Mouse (Mus musculus) frontal cortex, postnatal 36 days (tissue): ENCODE measurements around the gene Mrps18a.

ENCODE experiments used
- DNase-seq, 2 experiments: peaks; one replicate each; pipeline ENCODE4 v3.0.0; 2022; ENCODE audit warnings: low spot score in 2 of 2

Gene Mrps18a

DNA sequence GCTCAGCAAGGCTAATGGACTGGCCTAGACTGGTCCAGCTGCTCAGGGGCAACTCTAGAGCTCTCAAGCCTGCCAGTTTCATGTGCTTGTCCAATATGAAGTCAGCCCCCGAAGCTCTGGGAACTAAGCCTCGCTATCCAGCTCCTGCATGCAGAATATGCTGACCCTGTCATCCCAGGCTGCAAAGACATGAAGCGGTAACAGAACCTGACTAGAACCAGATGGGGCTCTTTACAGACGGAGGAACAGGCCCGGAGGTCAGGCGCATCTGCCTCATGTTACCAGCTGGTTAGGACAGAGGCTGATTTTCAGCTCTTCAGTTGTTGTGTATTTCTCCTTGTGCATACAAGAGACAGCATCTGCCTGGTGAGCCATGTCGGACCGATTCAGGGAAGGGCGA is 8.9 kb upstream of the Mrps18a start:
- DNase-seq, result no peak

DNA sequence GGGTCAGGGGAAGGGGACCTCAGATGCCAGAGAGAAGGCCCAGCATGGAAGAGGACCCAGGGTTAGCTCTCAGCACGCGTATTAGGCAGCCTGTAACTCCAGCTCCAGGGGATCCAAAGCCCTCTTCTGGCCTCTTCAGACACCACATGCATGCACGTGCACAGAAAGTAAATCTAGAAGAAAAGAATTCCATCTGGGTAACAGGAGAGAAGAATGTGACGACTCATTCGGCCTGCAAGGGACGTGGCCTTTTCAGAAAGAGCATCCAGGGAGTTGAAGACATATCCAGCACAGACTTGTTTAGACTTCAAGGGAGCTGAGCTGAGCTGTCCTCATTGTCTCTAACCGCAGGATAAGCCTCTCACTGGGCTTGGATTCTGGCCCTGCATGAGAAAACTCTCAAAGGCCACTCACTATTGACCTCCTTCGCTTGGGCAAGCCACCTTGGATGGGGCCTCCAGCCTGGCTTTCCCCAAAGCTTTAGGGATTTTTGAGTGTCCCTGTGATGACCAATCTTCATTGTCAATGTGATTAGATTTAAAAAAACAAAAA is 8.1 kb upstream of the Mrps18a start:
- DNase-seq, result no peak

DNA sequence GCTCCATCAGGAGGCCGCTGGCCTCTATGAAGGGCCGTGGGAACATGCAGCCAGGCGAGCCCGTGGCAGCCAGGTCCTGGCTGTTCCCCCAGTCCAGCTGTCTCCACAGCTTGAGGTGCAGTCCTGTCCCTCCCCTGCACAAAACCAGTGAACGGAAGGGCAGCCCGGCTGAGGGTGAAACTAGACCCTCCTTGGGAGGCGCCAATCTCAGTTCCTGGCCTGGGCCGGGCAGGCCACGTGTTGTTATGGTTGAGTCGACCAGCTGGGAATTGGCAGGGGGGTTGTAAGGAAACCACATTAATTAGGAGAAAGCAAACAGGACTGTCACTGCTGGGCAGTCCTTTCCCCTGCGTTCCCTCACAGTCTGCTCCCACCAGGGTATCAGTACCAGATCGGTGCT is 6.3 kb upstream of the Mrps18a start:
- no peak for DNase-seq

DNA sequence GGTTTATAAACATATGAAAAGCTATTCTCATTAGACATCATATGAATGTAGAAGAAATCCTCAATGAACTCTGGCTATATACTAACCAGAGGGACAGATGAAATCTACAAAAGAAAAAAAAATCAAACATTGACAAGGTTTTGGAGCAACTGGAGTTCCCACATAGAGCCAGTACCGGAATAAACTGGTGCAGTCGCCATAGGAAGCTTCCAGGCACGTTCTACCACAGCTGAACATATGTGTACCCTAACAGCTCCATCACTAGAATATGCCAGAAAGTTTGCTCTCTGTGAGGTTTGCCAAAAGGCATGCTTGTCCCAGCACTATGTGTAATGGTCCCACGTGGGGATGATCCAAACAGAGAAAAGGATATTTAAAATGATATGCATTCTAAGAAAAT is 2.5 kb upstream of the Mrps18a start:
- DNase-seq, result no peak

DNA sequence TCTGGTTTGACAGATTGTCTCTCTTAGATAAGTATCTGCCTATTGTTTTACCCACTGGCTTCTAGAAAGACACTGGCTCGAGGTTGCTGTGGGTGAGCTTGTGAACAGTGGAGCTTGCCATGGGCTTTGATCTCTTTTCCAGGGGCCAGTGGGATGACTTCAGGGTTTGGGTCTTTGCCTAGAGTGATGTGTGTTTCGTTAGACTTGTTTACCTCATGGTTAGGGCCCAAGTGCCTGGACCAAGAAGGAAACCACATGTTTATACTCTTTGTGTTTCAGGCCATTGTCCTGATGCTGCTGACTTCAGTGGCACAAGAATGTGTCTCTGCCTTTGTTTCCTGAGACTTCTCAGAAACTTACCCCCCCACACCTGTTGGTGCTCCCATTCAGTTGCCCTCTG is 4.7 kb downstream of the Mrps18a start:
- DNase-seq, result no peak

DNA sequence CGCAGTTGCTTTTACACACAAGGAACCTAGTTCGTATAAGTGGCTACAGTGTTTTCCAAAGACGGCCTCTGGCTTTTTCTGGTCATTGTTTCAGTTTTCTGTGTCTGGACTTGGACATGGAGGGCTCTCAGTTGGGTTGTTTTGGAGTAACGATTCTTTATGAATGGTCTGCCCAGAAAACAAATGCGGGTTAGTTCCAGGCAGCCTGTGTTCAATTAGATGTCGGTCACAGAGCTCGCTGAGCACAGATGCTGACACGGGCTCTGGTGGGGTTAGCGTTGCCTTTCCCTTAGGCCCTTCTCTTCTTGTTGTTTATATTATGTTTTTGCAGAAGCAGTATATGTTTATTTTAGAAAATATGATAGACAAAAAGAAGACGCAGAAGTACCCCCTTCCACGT is 5.4 kb downstream of the Mrps18a start:
- DNase-seq, result no peak

DNA sequence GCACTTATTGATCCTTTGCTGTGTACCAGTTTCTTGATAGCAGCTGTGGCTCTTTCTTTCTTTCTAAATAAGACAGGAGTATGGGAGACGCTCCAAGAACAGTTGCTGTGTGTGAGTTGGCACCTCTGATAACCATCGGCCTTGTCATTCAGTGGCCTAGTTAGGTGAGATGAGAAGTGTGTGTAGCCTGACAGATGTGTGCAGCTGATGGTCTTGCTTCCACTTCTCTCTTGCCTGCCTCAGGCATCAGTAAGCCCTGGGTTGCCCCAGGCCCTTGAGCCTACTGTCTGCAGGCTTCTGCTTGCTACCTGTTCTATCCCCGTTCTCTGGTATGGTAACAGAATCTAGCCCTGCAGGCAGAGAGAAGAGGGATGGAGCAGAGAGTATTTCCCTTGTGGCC is 6.1 kb downstream of the Mrps18a start:
- DNase-seq, result no peak

DNA sequence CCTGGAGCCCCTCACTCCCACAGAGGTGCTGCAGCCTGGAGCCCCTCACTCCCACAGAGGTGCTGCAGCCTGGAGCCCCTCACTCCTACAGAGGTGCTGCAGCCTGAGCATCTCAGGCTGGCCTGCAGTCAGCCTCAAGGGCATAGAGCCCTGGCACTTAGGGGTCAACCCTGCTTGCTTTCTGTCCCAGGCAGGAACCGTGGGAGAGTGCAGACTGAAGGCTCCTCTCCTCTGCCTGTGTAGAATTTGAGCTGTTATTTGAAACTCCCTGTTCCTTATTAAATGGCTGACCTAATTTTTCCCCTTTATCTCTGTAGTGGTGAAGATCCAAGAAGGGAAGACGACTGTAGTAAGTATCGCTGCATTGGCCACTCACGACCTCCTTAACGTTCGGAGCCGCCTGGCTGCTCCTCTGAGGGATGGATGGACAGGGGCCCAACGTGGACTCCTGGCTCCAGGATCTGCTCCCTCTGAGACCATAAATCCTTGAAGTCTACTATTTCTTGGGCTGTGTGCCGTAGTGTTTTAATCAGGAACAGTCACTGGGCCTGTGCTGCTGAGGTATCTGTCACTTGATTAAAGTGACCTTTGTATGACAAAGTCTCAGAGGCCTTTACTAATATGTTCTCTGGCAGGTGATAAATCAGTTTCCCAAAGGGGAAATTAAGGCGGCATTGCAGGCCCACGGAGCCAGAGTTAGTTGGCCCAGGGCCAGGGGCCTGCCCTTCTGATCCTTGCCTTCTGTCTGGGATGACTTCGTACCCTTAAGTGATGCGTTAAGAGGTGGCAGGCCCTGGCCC is 7.0 kb downstream of the Mrps18a start:
- DNase-seq, result no peak

DNA sequence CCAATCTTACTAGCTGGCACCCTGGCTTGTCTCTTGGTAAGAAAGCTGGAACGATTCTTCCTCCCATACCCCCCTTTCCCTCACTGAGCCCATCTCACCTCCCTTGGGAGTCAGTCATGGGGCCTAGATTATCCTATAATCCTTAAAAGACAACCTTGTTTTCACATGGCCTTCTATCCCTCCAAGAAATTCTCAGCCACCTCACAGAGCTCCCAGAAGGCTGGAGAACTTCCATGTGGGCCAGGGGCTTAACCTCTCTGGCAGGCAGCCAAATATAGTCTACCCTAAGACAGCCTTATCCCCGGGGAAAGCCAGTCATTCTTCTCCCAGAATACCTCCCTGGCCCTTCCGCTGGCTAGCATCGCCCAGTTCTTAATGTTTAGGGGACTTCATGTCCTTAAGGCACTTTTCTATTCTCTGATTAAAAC is 7.7 kb downstream of the Mrps18a start:
- DNase-seq, result no peak

DNA sequence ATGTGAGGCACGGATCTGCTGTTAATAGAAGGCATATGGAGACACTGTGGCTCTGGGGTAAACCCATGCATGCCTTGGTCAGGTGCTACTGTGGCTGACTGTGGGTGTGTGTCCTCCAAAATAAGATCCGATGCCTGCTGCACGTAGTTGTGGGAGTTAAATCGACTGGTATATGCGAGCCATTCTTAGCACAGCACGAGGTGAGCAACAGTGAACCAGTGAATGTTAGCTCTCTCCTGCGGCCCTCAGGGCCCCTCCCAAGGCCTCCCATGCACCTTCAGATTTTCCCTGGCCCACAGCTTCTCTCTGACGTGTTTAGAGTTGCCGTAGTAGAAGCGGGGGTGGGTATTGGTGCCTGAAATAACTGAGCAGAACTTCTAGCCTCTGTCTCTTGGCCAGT is 8.9 kb downstream of the Mrps18a start:
- peak; percentile 21 to 67 for DNase-seq

DNA sequence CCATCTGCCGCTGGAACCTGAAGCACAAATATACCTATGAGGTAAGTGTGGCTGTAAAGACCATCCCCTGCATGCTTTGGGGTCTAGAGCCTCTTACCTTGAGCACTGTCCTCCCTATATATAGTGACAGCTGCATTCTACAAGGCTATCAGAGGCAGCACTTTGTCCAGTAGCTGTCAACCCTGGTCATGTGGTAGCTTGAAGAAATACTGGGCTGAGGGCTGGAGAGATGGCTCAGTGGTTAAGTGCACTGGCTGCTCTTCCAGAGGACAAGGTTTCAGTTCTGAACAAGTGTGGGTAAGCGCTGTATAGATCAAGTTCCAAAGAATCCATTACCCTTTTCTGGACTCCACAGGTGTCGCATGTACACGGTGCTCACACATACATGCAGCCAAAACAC is 12.0 kb downstream of the Mrps18a start:
- DNase-seq, result no peak

DNA sequence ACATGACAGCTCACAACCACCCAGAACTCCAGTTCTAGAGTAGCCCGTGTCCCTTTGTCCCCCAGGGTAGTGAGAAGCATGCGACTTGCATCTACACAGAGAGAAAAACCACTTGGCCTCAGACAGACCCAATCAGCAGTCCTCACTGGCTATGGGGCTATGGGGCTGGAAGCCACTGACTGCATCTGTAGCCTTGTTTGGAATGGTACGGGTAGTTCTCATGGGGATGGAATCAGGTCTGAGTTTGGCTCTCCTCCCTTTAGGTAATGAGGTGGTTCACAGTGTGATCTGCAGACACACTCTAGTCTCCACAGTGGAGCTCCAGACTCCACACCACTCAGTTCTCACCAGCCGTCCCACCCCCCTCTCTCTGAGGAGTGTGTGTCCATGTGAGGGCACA is 12.5 kb downstream of the Mrps18a start:
- DNase-seq, result no peak

DNA sequence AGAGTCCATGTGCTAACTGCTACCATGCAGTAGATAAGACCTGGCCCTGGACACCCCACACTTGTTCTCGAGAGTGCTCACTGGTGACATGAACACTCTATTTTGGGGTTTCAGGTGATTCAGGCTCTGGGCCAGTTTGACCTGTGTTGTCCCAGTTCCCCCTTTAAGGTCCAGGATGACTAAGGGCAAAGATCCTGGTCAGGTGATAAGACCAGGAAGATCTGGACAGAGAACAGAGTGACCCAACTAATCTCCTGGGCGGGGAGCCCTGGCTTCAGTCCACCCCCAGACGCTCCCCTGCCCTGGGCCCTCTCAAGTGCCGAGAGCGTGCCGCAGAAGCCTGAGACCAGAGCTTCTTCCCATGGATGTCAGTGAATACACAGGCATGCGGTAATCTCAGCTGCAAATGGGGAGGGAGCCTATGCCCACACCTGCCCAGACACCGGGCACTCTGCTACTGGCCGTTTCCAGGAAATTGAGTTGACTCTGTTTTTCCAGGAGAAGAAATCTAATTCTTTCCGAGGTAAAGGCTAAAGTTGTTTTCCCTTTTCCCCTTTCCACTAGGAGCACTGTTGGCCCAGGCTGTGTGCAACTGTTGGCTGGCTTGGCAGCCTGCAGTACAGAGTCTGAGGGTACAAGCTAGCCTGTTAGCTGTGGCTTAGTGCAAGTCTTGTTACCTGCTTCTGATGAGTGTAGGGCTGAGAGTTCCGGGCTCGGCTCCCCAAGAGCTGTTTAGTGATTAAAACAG is 13.3 kb downstream of the Mrps18a start:
- DNase-seq, result no peak

DNA sequence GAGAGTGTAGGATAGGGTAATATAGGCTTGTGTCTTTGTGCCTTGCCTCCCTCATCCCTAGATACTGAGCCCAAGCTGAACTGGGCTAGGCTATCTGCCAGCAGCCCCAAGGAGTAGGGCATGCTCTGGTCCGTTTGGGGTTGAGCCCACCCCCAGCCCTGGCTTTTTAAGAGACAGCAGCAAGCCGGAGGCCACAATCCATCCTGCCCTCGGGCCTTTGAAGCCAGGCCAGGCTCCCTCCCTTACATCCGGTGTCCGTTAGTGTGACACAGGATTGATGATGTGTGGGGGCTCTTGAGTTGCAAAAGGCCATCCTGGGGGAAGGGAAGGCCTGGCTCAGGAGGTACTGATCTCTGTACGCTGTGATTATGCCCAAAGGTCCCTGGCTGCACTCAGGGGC is 15.8 kb downstream of the Mrps18a start:
- no peak for DNase-seq

DNA sequence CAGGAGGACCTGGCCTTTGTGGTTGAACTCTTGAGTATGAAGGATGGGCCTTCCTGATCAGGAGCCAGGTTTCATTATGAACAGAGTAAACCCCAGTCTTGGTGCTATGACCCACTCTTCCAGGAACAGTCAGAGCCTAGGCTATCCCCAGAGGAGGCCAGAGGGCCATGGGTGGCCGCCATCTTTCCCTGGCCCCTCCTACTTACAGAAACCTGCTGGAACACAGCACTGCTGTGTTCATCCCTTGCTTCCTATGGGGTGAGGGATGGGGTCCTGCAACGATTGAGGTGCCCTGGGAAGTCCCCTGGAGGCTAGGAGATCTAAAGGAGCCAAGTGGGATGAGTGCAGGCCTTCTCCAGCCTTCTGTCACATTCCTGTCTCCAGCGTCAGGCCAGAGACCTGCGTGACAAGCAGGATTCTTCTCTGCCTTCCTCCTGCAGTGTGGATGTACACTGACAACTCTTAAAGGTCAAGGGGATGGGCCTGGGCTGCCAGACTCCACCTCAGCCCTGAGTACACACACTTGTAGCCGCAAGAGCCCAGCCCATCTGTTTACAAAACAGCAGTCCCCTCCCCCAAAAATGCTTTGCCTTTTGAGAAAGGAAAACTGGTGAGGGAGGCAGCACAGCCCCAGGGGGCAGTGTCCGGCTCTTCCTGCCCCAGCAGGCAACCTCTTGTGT is 17.2 kb downstream of the Mrps18a start:
- no peak for DNase-seq

DNA sequence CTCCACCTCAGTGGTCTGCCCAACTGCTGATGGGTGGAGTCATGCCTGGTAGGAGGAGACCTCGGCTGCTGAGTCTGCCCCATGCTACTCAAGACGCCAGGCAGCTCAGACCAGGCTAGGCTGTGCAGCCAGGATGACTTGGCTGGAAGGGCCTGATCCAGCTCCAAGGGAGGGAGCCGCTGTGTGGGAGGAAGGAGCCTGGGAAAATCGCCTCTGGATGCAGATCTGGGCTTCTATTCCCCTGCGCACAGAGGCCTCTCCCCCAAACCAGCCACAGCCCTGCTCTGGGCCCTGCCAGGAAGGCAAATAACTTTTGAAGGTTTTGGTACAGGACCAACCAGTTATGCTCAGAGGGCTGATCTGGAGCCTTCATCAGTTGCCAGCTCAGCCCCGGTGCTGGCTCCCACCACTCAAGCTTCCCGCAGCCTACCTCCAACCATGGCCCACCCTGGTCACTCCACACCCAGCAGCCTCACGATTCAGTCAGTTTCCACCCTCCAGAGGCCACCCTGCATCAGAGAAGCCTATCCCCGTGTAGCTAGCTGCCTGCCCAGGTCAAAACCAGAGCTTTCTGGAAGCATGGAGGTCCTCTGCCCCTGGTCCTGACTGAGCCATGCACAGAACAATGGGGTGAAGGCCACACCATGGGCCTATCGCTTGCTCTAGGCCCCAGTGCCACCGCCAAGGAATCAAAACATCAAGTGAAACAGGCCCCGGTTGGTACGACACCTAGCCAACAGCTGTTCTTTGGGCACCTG is 19.1 kb downstream of the Mrps18a start:
- DNase-seq, result peak in 1 of 2 experiments; percentile 31

DNA sequence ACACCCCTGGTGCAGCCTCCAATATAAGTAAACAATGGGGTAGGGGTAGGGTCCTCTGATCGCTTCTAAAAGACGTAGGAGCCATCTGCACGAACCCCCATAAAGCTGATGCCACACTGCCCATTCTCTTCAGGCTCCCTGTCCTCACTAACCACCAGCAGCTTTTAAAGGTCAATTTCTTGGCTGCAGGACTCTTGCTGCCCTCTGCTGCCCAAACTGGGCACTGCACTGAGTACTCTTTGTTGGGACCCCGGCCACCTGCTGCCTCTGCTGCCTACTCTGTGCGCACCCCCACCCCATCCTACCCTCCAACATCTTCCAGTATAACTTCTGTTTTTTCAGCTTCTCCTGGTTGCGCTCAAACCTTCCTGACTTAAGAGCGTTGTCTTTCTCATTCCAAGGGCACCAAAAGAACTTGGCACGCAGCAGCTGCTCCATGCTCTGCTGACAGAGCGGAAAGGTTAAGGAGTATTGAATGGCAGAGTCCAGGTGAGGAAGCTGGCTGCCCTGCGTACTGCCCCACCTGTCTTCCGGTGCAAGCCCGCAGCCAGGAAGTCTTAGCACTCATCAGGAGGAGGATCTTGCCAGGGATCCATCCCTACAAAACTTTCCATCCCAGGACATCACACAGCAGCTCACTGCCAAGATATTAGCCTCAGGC is 21.4 kb downstream of the Mrps18a start:
- DNase-seq, result peak; percentile 75

DNA sequence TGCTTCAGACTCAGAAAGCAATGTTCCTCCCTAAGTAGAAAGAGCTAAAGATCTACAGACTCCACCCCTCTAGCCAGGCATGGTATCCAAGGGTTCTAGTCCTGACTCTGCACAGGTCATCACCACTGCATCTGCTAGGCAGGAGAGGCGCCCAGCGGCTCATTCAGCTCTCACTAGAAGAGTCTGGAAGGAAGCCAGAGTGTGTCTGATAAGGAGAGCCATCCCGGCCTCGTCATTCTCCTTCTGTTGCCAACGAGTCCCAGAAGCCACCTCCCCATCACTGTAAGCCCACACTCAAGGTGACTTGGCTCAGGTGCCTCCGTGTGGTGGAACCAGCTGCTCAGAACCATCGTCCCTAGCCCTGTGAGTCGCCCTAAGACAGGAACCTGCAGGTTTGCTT is 22.1 kb downstream of the Mrps18a start:
- no peak for DNase-seq

DNA sequence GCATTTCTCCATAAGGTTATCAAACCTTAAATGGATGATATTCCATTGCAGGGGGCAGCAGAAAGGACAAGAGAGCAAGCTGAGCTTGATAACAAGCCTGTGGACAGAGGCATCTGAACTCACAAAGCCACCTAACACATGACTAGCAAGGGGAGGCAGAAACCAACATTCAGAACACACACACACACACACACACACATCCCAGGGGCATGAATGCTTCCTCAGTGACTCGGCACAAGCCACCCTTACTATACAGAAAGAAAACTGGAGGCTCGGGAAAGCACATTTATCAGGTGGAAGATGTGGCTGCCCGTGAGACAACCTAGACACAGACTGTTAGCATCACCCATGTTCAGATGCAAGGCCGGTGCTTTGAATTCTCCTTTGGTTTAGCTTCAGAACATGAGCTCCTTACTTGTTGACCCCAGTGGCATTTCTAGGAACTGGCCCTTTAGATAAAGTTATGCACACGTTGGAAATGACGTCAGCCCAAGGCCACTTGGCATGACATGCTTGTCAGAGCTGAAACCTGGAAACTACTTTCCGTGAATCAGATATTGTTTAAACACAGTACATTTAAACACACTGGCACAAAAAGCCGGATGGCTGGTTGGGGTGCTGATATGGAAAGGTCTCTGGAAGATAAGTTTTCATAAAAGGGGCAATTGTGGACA is 27.9 kb downstream of the Mrps18a start:
- DNase-seq, result no peak

DNA sequence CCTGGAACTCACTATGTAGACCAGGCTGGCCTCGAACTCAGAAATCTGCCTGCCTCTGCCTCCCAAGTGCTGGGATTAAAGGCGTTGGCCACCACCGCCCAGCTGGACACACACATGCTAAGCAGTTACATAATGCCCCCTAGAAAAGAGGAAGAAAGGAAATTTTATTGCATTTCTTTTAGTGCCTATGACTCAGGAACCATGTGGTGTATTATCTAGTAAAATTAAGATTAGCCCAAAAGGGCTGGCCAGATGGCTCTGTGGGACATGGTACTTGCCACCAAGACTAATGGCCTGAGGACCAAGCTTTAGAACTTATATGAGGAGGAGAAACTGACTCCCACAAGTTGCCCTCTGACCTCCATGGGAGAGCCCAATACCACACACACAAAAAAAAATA is 29.1 kb downstream of the Mrps18a start:
- DNase-seq, result no peak
